Mouse (Mus musculus) heart, adult 11 months (tissue): ENCODE data around the gene Dsn1.
A peak's percentile ranks its signal among the peaks of the same experiment; 100 is the strongest.

ENCODE experiments used
- DNase-seq: peaks from one replicate; pipeline ENCODE4 v3.0.0; 2022

Gene Dsn1

GRCm38 (mm10) chr2:157006511-157007233 lies at the start of gene Dsn1:
TSS of gene Dsn1 (minus strand) at chr2:157007154.
- peak; percentile 98 for DNase-seq

GRCm38 (mm10) chr2:157055721-157056120 lies 48.8 kb upstream of the Dsn1 start:
- peak; percentile 87 for DNase-seq

DNA sequence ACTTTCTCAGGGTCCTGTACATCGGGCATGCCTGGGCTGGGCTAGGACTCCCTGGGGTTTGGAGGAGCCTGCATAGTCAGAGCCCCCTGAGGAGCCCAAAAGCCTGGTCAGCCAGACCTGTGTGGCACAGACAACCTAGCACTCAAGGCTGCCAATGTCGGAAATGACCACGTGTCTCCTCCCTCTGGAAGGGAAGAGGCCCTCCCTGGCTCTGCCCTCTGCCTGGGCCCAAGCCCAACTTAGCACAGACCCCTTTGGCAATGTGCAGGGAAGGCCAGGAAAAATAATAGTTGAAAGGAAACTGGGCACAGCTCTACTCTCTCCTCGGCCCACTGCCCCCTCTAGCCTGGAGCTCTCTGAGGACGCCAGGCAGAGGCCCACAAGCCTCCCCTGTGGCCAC lies 47.9 kb upstream of the Dsn1 start:
- peak; percentile 96 for DNase-seq

DNA sequence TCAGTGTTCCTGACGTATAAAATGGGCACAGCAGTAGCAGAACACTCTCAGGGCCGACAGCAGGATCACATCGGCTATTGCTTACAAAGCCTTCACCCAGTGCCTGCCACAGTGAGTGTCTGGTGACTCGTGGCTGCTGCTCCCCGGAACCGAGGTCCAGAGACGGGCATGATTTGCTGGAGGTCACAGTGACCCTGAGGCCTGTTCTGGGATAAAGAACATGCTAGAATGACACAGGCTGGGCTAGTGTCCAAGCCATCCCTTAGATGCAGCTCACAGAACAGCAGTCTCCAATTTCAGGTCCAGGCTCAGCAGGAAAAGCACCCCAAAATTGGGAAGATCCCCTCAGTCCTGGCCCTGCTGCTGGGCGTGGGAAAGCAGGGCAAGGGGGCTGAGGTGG lies 47.3 kb upstream of the Dsn1 start:
- DNase-seq = no peak

DNA sequence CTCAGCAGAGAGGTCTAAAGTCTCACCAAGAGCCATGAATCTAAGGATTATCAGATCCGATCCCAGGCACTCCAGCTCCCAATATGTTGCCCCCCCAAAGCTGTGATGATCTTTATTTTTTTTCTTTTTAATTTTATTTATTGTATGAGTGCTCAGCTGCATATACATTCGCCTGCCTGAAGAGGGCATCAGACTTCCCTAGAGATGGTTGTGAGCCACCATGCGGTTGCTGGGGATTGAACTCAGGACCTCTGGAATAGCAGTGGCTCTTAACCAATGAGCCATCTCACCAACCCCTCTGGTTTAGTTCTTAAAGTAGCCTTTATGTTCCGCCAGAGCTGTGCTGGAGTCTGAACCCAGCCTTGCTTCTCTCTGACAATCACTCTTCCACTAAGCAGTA lies 46.8 kb upstream of the Dsn1 start:
- no peak for DNase-seq

DNA sequence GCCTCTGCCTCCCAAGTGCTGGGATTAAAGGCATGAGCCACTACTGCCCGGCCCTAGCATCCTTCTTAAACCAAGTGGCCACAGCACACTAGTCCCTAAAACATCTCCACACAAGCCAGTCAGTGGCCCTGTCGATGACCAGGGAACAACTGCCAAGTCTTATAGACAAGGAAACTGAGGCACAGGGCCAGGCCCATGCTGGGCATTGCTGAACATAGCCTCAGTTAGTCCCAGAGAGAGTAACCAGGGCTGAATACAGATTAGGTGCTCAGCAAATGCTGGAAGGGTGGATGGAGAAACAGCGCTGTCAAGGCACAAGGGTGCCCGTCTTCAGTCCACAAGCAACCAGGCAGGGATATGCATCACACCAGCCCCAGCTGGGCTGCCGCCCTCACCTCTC lies 46.2 kb upstream of the Dsn1 start:
- no peak for DNase-seq

DNA sequence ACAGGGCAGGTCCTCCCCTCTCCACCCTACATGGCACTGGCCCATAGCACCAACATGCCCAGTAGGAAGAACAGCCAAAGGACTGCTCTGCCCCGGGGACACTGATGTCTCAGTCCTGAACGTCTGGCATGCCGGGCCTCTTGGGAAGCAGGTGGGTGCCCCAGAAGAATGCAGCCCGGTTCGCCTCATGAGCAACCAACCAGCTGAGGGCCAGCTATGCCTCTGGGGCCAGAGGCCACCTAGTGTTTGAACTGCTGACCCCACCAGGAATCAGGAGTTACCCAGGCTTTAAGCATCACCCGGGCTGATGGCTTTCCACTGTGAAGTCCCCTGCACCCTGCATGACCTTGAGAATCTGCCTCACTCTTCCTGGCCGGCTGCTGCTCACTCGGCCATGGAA lies 45.5 kb upstream of the Dsn1 start:
- no peak for DNase-seq

- DNase-seq = no peak
Measured at GRCm38 (mm10) chr2:157049831-157050243, 42.9 kb upstream of the Dsn1 start.

DNA sequence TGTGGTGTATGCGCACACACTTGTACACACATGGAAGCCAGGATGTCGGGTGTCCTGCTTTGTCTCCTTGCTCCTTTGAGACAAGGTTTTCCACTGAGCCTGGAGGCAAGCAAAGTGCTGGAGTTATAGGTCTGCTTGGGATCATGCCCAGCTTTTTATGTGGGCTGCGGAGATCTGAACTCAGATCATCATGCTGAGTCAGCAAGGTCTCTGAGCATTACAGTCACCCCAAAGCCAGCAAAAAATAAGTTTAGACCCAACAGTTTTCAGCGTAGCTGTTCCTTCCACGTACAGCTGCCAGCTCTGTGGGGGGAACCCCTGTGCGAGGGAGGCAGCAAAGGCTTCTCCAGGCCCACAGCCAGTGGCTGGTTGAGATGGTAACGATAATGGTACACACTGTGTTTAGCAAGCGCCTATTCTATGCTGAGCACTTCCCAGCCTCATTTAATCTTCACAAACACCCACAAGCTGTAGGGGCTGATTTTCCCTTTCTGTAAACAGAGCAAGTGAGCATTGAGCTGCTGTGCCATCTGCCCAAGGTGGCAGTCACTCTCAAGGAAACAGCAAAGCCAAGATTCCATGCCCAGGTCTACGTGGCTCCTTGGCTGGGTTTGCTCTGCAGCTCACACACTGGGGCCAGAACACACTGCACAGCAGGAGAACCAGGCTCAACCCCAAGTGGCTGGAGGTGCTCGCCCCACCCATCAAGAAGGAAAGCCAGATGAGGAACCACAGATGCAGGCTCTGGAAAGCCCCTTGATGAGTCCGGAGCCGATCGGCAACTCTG lies 41.6 kb upstream of the Dsn1 start:
- peak; percentile 93 for DNase-seq

DNA sequence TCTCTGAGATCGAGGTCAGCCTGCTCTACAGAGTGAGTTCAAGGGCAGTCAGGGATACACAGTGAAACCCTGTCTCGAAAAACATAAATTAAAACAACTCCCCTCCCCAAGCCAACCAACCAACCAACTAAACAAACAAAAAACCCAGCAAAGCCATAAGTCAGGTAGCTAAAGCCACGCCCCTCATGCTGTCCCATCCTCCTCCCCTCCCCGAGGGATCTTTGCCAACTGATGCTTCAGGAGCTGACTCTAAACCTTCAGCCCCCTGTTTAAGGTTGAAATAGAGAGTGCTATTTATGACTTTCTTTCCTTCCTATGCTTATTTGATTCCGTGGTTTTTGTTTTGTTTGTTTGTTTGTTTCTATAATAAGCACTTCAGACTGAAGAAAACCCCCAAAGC lies 40.0 kb upstream of the Dsn1 start:
- no peak for DNase-seq

DNA sequence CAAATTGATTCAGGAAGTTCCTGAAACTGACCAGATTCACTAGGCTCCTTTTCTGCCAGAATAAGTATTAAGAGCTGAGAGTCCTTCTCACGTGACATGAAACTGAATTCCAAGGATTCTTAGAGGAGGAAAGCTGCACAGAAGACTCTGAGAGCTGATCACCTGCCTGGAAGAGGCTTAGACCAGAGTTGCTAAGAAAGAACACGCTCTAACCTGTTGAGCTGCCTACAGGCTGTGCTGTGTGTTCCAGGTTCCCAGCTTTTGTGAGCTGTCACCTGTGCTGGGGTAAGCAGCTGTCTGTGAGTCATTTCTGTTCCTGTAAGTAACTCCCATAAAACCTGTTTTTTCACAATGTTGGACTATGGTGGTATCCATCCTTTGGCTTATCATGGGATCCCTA lies 39.0 kb upstream of the Dsn1 start:
- no peak for DNase-seq

GRCm38 (mm10) chr2:157043987-157044386 lies 37.0 kb upstream of the Dsn1 start:
- DNase-seq = no peak

GRCm38 (mm10) chr2:157043556-157043955 lies 36.6 kb upstream of the Dsn1 start:
- DNase-seq = no peak

- no peak for DNase-seq
Measured at GRCm38 (mm10) chr2:157041421-157041820, 34.5 kb upstream of the Dsn1 start.

GRCm38 (mm10) chr2:157040649-157041046 lies 33.7 kb upstream of the Dsn1 start:
- DNase-seq = no peak

- peak; percentile 96 for DNase-seq
Measured at GRCm38 (mm10) chr2:157039900-157040648, 33.1 kb upstream of the Dsn1 start.

GRCm38 (mm10) chr2:157037303-157037702 lies 30.3 kb upstream of the Dsn1 start:
- no peak for DNase-seq

DNA sequence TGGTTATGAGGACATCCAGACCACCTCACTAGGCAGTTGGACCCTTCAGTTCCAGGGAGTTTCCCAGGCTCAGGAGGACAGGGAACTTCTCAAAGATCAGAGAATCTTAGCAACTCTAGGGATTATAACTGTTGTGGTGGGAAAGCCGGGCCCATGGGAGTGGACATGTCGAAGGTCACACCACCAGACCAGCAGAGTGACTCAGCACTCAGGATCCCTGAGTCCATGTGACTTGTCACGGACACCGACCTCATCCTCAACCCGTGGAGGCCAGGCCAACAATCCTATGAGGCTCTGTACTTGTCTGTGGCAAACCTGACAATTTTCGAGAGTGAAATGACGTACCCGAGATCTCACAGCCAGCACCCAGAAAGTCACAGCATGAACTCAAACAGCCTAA lies 29.4 kb upstream of the Dsn1 start:
- peak; percentile 97 for DNase-seq

GRCm38 (mm10) chr2:157035371-157035770 lies 28.4 kb upstream of the Dsn1 start:
- no peak for DNase-seq

DNA sequence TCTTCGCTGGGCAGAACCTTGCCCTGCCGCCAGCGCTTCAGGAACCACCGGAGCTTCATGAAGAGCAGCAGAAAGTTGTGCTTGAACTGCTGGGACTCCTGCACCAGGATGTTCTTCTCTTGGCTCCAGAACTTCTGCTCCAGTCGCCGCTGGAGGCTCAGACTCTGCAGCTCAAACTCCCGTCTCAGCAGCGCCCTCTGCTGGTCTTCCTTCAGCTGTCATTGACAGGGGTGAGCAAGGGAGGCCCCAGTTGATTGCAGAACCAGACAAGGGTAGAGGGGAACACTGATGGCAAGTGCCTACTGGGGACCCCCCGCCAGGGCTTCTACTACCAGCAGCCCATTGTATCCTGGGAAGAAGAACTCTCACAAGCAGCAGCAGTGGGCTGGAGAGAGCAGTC lies 23.9 kb upstream of the Dsn1 start:
- DNase-seq = peak; percentile 97

GRCm38 (mm10) chr2:157028261-157028660 lies 21.3 kb upstream of the Dsn1 start:
- DNase-seq = no peak

DNA sequence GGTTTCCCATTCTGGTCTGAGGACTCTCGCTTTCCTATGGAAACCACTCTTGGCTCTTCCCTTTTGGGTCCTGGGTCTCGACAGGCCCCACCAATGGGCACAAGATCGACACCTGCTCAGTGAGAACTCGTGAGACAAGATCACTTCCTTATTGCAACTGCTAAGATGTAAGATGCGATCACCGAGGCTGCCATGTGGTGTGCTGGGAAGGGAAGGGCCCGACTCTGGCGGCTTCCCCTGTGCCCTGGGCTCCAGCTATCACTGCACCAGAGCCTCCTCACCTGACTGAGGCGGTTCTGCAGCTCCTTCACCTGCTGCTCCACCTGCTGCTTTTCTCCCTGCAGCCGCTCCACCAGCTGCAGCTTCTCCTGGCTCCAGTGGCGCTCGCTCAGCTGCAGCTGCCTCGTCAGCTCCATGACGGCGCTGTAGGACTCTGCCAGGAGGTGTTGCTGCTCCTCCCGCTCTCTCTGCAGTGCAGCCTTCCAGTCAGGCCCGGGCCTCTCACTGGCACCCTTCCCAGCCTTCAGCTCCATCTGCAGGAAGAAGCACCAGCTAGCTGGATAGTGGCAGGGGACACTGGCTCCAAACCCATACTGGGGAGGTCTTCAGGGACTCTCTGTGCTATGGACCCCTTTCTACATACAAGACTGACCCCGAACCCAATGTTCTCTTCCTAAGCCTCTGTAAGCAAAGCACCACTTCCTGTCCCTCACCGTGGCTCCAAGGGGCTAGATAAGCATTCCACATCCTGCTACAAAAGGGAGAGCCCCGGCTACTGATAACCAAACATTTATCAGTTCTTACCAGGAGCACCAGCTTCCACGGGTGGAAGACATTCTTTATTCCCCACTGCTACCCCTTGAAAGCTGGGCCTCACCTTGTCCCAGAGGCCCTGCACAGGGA lies 20.4 kb upstream of the Dsn1 start:
- DNase-seq = peak; percentile 95

GRCm38 (mm10) chr2:157021156-157021555 lies 14.2 kb upstream of the Dsn1 start:
- no peak for DNase-seq
